Mouse (Mus musculus) gonadal fat pad, adult 2 months (tissue): ENCODE measurements around the gene Fscn2. TPM values are rescaled to one million over a fixed set of nuclear protein-coding genes. Genes with fewer than 3 reads are reported as not detected.

ENCODE experiments used
- DNase-seq: peaks from one replicate; pipeline ENCODE4 v3.0.0-alpha.2; 2012; ENCODE audit warnings: low read depth
- polyA plus RNA-seq: library from polyadenylated mRNA; depleted of rRNA; stranded (reverse); fragments of >200 nt; gene quantifications from 2 replicates; pipeline ENCODE4 v1.2.3, GENCODE M21; 2012; rRNA removed

Fscn2 gene
- polyA plus RNA-seq: 0.56 and 0.78 TPM in 2 replicates

DNA sequence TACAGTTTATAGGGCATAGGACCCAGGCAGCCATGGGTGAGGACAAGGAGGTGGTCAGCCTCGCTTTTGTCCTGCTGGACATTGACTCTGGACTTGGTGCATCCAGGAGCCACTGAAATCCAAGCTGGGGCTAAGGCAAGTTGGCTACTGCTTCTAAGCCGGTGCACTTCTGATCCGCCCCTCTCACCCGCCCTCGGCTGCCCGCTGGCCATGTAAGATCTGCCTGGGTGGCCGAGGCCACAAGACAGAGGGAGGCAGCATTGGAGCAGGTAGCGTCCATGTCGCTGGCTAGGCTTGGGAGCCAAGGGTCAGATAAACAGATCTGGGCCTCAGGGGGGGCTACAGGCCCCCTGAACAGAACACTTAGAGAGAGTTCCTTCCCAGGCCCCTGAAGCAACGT is at the start of gene Fscn2:
Gene Fscn2, plus strand, starts transcription at position 240 of the 400 bp plus-strand sequence.
- DNase-seq: no peak

DNA sequence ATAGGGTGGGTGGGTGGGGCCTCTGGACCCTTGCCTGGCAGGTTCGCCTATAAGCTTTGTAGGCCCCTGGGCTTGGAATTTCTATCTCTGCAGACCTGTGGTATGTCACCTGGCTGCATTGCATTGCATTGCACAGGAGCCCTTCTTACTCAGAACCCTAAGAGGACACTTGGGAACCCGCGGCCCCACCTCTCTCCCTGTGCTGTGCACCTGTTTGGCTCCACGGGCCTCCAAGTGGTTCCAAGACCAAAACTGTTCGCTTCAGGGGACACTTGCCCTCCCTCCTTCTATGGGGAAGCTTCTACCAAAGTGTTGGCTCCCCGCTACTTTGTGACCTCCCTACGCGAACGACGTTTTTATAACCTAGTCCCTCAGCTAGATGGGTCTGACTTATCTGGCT is 49.8 kb upstream of the Fscn2 start:
- DNase-seq: no peak

DNA sequence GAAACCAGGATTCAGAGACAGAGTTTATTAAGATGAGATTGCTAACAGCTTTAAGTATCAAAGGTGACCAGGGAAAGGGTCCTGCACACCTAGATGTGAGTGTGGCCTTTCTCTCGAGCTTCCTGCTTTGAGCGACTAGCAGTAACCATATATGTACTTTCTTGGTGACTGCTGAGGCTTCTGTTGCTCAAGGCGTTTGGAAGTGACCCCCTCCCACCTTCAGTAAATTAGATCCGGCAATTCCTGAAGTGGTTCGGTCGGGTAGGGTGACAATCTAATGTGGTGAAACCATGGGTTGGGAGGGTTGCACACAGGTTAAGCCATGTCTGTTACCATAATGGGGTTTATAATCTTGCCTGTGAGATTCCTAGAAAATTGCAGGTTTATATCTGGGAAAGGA is 49.3 kb upstream of the Fscn2 start:
- DNase-seq: no peak

DNA sequence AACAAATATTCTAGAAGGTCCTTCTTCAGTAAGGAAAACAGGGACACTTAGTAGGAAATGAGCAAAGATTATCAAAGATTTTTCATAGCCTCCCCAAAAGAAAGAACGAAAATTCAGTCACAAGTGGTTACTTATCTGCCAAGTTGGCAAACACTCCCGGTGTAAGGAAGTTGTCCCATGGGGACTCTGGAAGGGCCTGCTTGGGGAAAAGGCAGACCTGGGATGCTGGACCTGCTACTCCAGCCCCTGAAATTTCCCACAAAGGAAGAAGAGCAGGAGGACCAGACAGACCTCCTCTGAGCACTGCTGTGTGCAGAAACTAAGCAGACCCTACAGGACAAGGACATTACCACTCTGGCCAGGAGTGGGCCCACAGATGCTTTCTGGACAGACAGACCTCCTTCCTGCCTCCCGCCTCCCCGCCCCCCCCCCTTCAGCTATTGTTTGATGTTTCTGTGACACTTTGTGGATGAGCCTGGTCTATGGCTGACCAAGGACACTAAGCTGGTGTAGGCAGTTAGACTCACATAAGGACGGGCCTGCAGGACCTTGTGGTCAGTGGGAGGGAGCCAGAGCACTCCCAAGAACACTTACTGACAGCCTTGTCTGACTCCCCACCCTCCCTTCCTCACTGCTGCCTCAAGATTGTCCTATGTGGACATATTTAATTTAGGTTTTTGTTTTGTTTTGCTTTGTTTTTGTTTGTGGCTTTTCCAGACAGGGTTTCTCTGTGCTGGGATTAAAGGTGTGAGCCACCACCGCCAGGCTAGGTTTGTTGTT is 47.2 kb upstream of the Fscn2 start:
- no peak for DNase-seq

DNA sequence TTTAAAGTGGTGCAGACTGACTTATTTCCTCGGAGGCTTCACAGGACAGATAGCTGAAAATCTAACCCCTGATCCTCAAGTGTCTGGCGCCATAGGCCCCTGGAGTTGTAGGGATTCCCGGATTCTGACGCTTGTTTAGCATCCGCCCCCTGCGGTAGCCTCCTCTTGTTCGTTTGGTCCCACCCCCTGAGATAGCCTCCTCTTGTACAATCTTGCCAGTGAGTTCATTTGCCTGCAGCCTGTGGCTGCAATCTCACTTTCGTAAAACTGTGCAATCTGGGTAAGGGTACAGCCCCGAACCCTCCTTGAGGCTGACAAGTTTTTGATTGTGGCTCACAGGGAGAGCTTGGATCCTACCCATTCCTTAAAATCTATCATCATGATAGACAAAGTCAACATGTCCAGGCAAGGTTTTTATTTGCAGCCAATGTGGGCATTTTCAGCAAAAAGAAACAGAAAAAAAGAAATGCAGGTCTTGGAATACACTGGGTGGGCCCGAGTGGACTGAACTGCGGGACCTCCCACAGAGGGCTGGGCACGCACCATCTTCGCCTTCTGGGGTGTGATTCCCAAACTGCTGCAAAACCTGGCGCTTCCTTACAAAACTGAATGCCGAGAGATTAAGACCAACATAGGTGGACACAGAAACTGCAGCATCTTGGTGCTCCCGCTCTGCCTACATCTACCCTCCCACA is 46.5 kb upstream of the Fscn2 start:
- DNase-seq: no peak

DNA sequence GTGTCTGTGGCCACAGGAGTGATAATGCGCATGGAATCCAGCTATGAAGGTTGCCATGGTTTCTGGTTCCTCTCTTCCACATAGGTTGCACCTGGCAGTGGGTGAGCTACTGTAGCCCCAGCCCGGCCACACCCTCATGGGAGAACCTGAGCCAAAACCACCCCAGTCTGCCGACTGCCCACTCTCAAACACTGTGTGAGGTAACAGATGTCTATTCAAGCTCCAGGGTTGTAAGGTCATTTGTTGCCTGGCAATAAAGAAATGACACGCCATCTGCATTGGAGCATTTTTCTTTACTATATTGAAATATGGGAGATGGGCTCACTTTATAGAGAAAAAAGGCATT is 45.9 kb upstream of the Fscn2 start:
- no peak for DNase-seq

DNA sequence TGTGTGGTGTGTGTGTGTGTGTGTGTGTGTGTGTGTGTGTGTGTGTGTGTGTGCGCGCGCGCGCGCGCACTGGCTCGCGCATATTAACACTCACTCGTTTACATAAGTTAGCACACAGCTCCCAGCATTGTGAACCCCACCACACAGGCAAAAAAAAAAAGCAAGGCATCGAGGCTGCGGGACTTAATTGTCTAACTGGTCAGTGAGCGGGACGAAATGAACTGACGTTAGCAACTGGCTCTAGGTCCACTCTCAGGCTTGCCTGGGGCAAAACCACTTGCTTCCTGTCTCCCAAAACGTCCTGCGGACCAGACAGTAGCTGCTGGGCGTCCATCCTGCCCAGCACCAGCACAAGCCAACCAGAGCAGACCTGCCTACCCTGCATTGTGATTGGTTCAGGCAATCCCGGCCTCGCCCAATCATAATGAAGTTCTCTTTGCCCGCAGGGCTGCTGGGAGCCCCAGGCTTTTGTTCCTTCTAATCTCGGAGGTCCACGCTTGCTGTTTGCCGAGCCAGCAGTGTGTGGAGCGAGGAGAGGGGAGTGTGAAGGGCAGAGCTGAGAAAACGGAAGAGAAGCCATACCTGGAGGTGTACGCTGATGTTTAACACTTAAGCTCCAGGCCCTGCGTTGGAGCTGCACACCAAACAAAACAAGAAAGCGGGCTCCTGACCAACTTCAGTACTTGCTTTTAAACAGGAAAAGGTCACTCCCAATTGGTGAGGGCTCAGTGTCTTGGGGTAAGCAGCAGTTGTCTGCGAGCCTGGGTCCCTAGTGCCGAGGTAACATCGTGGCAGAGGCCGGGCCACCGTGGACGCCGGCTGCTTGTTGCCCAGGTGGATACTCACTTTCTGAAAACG is 45.3 kb upstream of the Fscn2 start:
- DNase-seq: no peak

DNA sequence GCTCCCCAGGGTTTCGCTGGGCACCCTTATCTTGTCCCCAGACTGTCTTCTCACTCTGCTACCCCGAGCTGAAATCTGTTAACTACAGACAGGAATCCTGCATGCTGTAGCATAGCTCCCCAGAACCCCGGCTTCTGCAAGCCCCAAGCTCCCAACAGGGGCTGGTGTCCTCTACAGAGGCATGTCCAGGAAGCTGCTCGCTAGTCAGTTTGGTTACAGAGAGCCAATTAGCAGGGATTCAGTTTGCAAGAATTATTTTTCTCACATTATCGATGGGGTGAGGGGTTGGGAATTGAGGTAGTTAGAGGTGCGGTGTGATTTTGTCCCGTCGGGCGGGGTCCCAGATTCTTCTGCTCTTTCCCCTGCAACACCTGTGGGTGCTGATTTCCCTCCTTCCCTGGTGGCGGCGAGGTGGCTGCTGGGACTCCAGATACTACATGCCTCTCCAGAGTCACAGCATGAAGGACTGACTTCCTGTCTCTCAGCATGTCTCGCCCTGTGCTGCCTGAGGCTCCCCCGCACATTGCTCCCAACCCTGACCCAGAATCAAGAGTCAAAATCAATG is 44.6 kb upstream of the Fscn2 start:
- no peak for DNase-seq

DNA sequence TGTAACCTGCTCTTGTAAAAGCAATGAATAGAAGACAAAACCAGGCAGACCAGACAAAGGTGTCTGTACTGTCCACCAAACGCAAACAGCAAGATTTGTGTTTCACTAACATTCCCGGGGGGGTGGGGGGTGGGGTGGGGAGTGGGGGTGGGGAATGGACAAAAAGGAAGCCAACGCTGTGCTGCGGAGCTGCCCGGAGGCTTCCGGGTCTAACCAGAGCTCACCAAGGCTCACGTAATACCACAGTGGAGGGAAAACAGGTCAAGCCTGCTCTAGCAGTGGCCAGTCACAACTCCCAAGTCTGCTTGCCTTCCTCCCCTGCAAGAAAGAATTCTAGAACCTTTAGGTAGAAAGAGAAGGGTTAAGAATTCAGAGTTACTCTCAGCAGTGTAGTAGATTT is 43.9 kb upstream of the Fscn2 start:
- DNase-seq: no peak

DNA sequence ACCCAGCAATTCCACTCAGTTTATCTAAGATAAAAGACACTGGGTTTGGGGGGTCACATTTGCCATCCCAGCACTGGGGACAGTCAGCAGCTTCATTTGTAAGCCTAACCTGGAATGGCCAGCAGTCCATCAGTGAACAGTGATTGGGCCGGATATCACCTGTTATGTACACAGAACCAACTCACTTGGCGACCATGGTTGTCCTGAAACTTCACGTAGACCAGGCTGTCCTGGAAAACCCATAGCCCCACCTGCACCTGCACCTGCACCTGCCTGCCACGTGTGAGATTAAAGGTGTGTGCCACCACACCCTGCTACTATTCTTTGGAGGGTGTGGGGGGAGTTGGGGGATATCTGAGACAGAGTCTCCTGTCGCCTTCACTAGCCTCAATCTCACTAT is 42.0 kb upstream of the Fscn2 start:
- no peak for DNase-seq

DNA sequence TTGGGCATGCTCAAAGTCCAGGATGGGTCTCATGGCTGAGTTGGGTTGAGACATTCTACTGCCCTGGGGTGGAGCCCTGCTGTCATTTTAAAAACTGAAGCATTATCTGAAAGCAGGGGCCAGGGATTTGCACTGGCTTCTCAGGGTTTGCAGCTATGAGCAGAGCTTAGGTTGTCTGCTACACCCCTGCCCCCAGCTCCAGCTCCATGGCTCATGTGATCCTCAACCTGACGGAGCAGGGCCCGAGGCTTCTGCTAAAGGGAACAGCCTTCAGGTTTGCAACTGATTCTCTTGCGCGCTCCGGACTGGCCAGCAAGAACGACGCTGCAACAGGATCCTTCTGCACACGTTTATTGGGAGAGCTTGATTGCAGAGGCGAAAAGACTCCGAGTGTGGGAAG is 41.2 kb upstream of the Fscn2 start:
- DNase-seq: no peak

DNA sequence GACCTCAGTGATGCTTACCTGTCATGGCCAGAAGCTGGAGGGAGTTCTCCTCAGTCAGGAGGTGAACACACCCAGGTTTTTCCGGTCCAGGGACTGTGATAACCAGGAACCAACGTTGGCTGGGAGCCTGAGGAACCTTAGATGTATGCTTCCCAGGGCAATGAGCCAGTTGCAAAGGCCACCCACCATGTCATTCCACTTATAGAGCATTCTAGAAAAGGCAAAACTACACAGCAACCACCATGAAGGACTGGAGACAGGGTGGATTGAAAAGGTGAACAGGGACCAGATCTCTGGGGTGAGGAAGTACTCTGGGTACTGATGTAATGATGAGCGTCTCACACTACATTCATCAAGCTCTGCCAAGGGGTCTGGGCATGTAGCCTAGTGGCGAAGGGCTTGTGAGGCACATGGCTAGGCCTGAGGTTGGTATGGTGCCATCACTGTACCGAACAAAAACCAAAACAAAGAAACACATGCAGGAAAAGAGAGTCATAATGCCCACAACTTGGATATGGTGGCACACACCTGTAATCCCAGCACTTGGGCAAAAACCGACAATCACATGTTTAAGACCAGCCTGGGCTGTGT is 25.8 kb upstream of the Fscn2 start:
- DNase-seq: no peak

DNA sequence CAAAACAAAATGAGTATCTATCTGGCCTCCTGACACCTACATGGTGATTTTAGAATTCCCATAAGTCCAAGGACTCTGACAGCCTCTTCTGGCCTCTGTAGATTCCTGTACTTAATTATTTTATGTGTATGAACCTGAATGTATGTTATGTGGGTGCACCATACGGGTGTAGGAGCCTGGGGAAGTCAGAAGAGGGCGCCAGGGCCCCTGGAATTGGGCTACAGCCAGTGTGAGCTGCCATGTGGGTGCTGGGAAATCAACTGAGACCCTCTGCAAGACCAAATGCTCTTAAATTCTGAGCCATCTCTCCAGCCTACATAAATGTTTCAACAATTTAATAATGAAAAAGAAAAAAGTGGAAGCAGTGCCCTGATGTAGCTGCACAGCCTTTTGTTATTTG is 23.9 kb upstream of the Fscn2 start:
- DNase-seq: no peak

DNA sequence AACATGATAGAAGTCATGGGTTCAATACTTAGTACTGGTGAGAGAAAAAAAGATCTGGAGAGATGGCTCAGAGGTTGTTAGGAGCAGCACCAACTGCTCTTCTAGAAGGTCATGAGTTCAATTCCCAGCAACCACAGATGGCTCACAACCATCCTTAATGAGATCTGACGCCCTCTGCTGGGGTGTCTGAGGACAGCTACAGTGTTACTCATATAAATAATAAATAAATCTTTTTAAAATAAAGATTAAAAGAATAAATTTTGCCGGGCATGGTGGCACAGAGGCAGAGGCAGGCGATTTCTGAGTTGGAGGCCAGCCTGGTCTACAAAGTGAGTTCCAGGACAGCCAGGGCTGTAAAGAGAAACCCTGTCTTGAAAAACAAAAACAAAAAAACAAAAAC is 22.5 kb upstream of the Fscn2 start:
- DNase-seq: no peak

DNA sequence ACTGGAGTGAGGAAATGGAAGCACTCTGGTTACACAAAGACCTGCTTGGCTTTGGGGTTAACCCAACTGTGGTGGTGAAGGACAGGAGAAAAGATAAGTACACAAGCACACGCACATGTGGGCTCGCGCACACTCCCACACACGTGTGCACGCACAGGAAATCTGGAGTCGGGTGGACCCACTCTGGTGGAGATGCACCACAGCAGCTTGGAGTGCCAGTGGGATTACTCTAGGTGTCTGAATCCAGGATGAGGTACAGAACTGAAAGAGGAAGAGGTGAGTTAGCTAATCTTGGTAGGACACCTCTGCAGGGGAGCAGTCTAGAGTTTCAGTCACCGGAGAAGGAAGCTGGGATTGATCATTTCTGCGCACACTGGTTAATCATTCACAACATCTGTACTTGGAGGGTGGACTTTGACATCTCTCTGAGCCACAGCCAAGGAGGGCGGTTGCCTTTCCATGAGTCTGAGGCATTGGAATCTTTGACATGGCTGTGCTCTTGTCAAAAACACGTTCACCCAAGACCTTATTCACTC is 21.3 kb upstream of the Fscn2 start:
- no peak for DNase-seq

DNA sequence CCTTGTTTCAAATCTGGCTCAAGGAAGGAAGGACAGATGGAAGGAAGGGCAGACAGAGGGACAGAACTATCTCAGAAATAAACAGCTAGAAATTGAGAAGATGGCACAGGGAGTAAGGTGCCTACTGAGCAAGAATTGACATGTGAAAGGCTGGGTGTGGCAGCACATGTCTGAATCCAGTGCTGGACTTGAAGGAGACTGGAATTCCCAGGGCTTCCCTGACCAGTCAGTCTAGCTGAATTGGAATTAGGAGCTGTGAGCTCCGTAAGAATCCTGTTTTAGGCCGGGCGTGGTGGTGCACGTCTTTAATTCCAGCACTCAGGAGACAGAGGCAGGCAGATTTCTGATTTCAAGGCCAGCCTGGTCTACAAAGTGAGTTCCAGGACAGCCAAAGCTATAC is 19.7 kb upstream of the Fscn2 start:
- no peak for DNase-seq

DNA sequence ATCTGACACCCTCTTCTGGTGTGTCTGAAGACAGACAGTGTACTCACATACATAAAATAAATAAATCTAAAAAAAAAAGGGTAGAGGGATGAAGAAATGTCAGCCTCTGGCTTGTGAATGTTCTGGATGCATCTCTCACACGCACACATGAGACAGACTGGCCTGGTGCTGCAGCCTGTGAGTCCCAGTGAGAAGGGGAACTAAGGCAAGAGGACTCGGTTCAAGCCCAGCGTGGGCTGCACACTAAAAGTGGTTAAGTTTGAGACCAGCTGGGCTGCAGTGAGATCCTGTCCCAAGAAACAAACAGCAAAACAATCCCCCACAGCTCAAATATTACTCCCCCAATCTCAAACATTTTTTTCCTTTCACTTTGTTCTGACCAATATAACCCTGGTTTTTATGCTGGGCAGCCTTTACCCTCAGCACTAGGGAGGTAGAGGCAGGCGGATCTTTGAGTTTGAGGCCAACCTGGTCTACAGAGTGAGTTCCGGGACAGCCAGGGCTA is 18.6 kb upstream of the Fscn2 start:
- no peak for DNase-seq

DNA sequence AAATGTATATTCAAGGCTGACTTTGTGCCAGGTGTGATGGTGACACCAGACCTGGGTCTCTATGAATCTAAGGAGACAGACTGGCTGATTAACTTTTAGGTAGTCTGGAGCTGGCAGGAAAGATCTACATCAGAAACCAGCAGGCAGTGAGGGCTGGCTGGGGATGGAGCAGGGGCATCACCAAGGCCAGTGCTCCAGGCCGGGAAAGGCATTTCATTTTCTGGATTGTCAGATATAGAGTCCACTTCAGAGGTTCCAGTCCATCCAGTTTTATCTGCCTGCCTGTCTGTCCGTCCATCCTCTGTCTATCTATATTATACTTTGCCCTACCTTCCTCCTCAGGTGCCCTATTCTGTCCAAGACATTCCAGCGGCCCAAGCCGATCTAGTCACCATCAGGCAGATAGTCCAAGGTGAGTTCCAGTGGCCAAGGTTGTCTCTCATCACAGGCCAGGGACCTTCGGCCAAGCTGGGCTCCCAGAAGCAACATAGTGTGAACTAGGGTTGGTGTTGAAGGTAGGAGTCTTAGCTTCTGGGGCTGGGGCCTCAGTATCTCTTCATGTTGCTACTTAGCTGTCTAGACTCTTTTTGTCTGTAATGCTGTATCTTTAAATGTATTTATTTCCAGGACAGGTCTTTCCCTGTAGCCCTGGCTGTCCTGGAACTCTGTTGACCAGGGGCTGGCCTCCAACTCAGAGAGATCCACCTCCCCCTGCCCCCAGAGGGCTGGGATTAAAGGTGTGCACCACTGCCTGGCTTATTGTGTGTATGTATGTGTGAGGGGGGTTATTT is 17.6 kb upstream of the Fscn2 start:
- DNase-seq: no peak

DNA sequence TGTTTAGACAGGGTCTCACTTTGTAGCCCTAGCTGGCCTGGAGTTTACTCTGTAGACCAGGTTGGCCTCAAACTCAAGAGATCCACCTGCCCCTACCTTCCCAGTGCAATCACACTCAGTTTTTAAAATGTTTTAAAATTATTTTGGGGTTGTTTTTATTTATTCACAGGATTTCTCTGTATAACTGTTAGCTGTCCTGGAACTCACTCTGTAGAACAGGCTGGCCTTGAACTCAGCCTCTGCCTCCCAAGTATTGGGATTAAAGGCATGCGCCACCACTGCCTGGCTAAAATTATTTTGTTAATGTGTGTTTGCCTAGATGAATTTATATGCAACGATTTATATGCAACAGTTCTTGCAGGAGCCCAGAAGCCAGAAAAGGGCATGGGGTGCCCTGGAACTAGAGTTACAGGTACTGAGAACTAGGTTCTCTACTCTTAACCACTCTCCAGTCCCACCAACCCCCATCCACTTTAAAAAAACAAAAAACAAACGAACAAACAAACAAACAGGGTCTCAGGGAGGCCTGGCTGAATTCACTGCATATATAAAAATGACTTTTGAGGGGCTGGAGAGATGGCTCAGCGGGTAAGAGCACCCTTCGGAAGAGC is 16.9 kb upstream of the Fscn2 start:
- DNase-seq: no peak

DNA sequence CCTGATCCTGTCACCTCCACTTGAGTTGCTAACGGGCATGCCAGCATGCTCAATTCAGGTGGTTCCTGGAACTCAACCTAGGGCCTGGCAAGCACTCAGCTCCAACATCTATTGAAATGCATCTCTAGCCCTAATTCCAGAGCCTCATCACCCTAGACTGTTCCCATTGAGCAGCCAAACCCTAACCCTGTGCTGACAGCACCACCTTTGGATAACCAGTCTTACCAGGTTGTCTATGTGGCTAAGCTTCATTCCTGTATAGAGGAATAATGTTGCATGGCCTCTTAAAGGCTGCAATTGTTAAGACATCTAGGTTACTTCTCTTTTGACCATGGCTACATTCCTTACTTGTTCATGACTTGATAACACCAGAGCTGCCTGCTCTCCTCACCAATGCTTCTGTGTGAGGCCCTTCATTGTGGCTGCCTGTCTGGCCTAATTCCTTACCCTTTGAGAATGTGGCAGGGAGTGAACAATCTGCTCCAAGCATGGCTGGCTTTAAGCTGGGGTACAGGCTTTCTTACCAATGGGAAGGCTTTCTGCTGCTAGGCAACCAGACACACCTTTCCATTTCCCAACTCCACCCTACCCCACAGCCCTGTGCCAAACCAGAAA is 16.2 kb upstream of the Fscn2 start:
- no peak for DNase-seq
